Mouse (Mus musculus): ENCODE measurements around the gene Lrrd1. TPM values are rescaled to one million over a fixed set of nuclear protein-coding genes. Genes with fewer than 3 reads are reported as not detected.

Gene Lrrd1
- not detected in 2 replicates for total RNA-seq (2023)

DNA sequence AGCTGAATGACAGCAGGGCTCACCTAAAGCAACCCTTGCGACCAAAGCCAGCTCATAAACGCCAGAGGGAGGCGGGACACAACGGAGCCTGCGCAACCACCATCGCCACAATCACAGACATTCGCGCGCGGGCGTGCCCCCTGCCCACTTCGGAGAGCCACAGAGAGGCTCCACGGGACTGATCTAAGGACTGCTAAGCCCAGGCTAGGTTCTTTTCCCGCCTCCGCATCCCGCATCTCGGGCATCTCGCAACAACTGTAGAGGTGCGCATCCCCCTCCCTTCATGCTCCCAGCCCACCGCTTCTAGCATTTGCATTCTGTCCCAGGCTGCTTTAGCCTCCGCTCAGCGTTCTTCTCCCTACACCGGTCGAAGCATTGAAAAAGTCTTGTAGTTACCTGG is at the start of gene Lrrd1:
Gene Lrrd1 (plus strand): TSS at position 148 of the 400 bp plus-strand sequence.

DNA sequence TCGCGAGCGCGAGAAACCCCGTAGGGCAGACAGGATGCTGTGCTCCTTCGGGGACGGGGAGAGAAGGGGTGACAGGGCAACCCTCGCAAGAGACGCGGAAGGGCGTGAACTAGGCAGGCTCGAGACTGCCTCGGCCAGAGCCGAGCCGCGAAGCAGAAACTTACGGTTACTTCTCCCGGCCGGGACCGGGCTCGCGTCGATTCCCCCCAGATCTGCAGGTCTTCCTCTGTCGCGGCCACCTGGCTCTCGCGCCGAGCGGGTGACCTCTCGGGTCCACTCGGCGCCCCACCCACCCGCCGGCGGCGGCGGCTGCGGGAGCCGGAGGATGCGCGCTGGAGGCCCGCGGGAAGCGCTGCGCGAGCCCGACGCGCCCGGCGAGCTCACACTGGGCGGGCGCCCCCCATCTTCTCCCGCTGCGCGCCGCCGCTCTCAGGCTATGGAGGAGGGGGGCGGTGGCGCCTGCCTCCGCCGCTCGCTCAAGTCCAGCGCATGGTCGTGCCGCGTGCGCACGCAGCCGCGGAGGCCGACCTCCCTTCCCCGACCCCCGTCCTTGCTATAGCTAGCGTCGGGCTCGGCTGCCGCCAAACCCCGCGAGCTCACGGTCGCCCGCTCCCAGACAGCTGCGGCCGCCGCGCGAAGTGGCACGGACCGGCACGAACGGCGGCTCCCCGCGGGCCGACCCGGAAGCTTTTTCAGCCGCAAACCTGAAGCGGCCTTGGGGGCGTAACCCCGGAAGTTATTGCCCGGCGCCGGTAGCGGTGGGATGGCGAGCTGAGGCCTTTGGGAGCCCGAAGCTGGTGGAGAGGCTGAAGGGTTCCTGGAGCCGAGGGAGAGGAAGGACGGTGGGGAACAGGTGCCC is 42.3 kb upstream of the Lrrd1 start, which contains the start of the genes Ankib1 and Krit1:
Gene Ankib1 (minus strand): TSS at position 493 of the 859 bp plus-strand sequence.
Gene Krit1 (plus strand): TSS at position 752 of the 859 bp plus-strand sequence.

DNA sequence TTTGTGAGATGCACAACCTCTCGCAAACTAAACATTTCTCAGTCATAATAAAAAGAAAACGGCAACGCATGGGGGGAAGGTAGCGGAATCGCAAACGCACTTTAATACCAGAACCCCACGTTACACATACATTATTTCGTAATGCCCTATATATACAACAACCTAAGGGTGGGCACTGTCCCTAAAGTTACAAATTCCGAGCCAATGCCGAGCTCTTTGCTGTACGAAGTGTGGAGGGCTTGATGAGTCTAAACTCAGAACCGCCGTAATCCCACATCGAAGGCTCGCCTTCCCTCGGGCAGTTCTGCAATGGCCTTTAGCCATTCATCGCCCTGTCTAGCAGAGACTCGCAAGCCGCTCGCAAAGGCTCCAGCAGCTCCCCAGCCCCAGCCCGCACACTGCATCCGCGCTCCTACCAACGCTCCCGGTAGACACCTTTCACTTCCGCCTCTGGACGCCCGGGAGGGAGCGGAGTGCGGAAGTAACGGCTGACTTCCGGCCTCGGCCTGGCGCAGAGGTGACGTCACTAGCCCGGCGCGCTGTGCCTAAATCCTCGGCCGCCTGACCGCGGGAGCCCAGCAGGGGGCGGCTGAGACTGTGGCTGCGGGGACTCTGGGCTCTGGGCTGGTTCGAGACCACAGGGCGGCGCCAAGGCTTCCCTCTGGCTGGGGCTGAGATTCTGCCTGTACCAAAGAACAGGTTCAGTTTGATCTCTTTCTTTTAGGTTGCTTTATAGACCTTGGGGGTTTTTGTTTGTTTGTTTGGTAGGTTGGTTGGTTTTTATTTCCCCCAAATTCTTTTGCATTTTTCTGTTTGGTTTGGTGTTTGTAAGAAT is 48.7 kb downstream of the Lrrd1 start, which contains the start of gene Mterf1a:
Gene Mterf1a (minus strand): TSS at position 475 of the 835 bp plus-strand sequence.

Other genes starting within 250 kb of the Lrrd1 start
- gene Pex1, start 249.1 kb upstream of the Lrrd1 start, total RNA-seq (2023): 9.8 and 12.1 TPM in 2 replicates
- 18.4 and 27.9 TPM in 2 replicates for gene Rbm48, start 248.6 kb upstream of the Lrrd1 start, total RNA-seq (2023)
- gene Tmbim7, start 194.0 kb upstream of the Lrrd1 start, total RNA-seq (2023): not detected in 2 replicates
- 51.2 and 53.3 TPM in 2 replicates for gene Gatad1, start 188.0 kb upstream of the Lrrd1 start, total RNA-seq (2023)
- gene Ankib1, start 42.2 kb upstream of the Lrrd1 start, total RNA-seq (2023): 19.8 and 26.2 TPM in 2 replicates
- 37.8 and 45.8 TPM in 2 replicates for gene Krit1, start 42.0 kb upstream of the Lrrd1 start, total RNA-seq (2023)
- 2.7 and 5.4 TPM in 2 replicates for gene Mterf1a, start 48.8 kb downstream of the Lrrd1 start, total RNA-seq (2023)
- 44.6 and 77.4 TPM in 2 replicates for gene Akap9, start 82.9 kb downstream of the Lrrd1 start, total RNA-seq (2023)